In the genomic region with DNA sequence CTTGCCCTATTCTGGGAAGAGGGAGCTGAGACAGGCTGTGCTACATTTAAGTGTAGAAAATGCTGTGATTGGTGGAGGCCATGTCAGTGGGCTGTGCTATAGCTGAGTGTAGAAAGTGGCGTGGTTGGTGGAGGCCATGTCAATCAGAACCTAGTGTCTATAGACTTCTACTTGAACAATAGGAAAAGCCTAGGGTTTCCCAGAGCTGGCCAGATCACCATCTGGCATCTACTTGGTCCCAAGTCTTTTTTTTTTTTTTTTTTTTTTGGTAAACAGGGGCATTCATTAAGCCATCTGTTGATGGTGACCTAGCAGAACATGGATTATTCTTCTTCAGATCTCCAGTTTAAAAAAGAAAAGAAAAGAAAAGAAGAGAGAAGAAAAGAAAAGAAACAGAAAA, we compare ENCODE assay signal across 18 mouse cellular contexts.
"Had no signal": no experiment of that assay in that cellular context is flagged by ENCODE, and none has a peak within 500 bp of the region (broad histone marks: within the 10 kb centered on the region; RNA-seq: fewer than 3 reads in every experiment).

No protein-coding gene starts in this region.

- H3K9me3 ChIP-seq: kidney, embryonic 15.5 days; liver, embryonic 13.5 days; stomach, embryonic 15.5 days had no signal

- H3K4me2 ChIP-seq: kidney, embryonic 15.5 days; liver, embryonic 13.5 days; midbrain, embryonic 11.5 days; stomach, embryonic 15.5 days had no signal

- DNase-seq: kidney, adult 8-10 months; kidney, postnatal 10 days; kidney, postnatal 36 days; layer of hippocampus, postnatal 36 days; liver, embryonic 13.5 days; lung, adult 2 months; lung, postnatal 14 days; lung, postnatal 4 days; midbrain, embryonic 14.5 days; right cerebral cortex, postnatal 25 days; spleen, adult 18-20 months; thymus, adult 2 months; thymus, postnatal 14 days; thymus, postnatal 4 days had no signal

- H3K27me3 ChIP-seq: kidney, embryonic 15.5 days; liver, embryonic 13.5 days; stomach, embryonic 15.5 days had no signal

- H3K9ac ChIP-seq: kidney, embryonic 15.5 days; liver, embryonic 13.5 days; stomach, embryonic 15.5 days had no signal

- H3K4me3 ChIP-seq: kidney, embryonic 15.5 days; left cerebral cortex, adult 2 months; liver, embryonic 13.5 days; stomach, embryonic 15.5 days had no signal

- H3K27ac ChIP-seq: kidney, embryonic 15.5 days; left cerebral cortex, adult 2 months; liver, embryonic 13.5 days; stomach, embryonic 15.5 days had no signal

- H3K36me3 ChIP-seq: kidney, embryonic 15.5 days; liver, embryonic 13.5 days; stomach, embryonic 15.5 days had no signal

- H3K4me1 ChIP-seq: kidney, embryonic 15.5 days; liver, embryonic 13.5 days; stomach, embryonic 15.5 days had no signal
